Comparison of ENCODE assay signal across 8 mouse cellular contexts in the genomic region with DNA sequence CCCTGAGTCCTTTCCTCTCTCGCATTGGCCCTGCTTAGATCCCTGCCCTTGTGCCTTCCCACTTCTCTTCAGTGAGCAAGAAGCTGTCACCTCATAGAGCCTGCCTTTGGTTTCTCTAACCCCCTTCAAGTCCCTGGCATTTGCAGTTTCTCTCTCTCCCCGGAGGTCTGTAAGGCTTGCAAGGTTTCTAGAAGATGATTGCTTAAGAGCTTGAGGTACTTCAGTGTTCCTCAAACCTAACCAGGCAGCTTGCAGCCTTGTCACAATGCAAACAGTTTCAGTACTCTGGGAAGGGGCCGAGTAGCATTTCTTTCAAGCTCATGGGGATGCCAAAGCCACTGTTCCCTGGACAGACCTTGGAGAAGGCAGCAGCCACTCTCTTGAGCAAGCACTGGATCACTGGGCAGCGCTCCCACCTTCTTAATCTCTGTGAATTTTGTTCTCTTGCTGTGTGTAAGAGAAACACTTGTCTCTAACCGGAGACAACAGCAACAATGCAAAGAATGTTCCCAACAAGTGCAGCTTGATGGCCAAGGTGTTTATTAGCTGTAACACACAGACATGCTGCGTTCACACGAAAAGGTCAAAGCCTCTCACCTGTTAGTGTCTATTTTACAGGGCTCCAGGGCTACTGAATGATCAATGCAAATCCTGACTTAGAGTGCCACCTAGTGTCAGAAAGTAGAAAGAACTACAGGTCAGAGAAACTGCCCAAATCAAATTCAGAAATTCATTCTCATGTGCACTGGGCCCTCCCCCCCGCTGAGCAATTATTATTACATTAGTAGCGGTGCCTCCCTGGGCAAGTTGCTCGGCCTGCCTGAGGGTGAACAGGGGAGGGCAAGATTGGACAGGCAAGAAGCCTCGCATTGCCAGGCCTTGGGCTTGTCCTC. TPM values are rescaled to one million over a fixed set of nuclear protein-coding genes. Genes with fewer than 3 reads are reported as not detected.
DNase-seq lines count a peak whose midpoint lies in the region; ATAC-seq and TF ChIP-seq lines count a peak whose summit lies in the region.
"Had no signal": no experiment of that assay in that cellular context is flagged by ENCODE, and none has a peak within 500 bp of the region (broad histone marks: within the 10 kb centered on the region; RNA-seq: fewer than 3 reads in every experiment).

No protein-coding gene starts in this region.

- peak overlapping the region; percentile 26; the same call in 1 of the 2 replicates for H3K9ac ChIP-seq in hindbrain, embryonic 14.5 days
- H3K9ac ChIP-seq in liver, embryonic 15.5 days = no peak overlapping the region
- H3K9ac ChIP-seq: heart, embryonic 13.5 days had no signal

- peak; percentile 74; the same call in 1 of the 2 replicates for ATAC-seq in erythroblast, adult 5-6 weeks (replicated peaks; ENCODE audit: low FRiP score, poor library complexity, severe bottlenecking)
- ATAC-seq in hindbrain, embryonic 14.5 days (ENCODE audit: low FRiP score) = peak; percentile 79; the same call in 1 of the 2 replicates
- ATAC-seq in liver, embryonic 15.5 days (ENCODE audit: insufficient read depth) = no peak

- no peaks in the 10 kb centered on the region for H3K9me3 ChIP-seq in hindbrain, embryonic 14.5 days (ENCODE audit: control insufficient read depth, low read length)
- no peaks in the 10 kb centered on the region for H3K9me3 ChIP-seq in liver, embryonic 15.5 days (replicated peaks)
- H3K9me3 ChIP-seq: heart, embryonic 13.5 days had no signal

- TF ChIP-seq CTCF in thymus, adult 2 months (IDR thresholded peaks at IDR 0.05; ENCODE audit: borderline replicate concordance, control insufficient read depth, extremely low read depth, insufficient read depth, low read length, poor library complexity) = no peak
- peak; percentile 34; the same call in 1 of the 2 replicates for TF ChIP-seq CTCF in bone marrow, adult 2 months (IDR thresholded peaks at IDR 0.05; ENCODE audit: control insufficient read depth, insufficient read depth, low read length)

- DNase-seq in thymus, adult 2 months = peak; percentile 49
- DNase-seq in thymus, postnatal 36 days = no peak
- peak; percentile 90 for DNase-seq in hindbrain, embryonic 14.5 days (ENCODE audit: low spot score)
- DNase-seq in neural tube, embryonic 10.5 days (ENCODE audit: extremely low spot score, low spot score) = peak; percentile 35

- TF ChIP-seq POLR2A in thymus, adult 2 months (IDR thresholded peaks at IDR 0.05; ENCODE audit: control insufficient read depth, extremely low read depth, insufficient read depth, low read length, poor library complexity) = no peak
- no peak for TF ChIP-seq POLR2A in bone marrow, adult 2 months (IDR thresholded peaks at IDR 0.05; ENCODE audit: borderline replicate concordance, control insufficient read depth, low read depth, low read length)

- peak overlapping the region; percentile 28 for H3K4me2 ChIP-seq in hindbrain, embryonic 14.5 days (replicated peaks)
- peak overlapping the region; percentile 32; the same call in 1 of the 2 replicates for H3K4me2 ChIP-seq in liver, embryonic 15.5 days
- H3K4me2 ChIP-seq: heart, embryonic 13.5 days had no signal

- H3K27me3 ChIP-seq in thymus, adult 2 months (ENCODE audit: control insufficient read depth, insufficient read depth, low read length) = no peaks in the 10 kb centered on the region
- no peaks in the 10 kb centered on the region for H3K27me3 ChIP-seq in hindbrain, embryonic 14.5 days (ENCODE audit: control insufficient read depth, insufficient read depth, low read length)
- peaks cover 14% of the 10 kb centered on the region for H3K27me3 ChIP-seq in liver, embryonic 15.5 days

- 37% methylated on average over 11 of the region's 11 CpGs for WGBS in thymus, adult 2 months
- WGBS in bone marrow, adult 2 months = 23% methylated on average over 11 of the region's 11 CpGs
- 35% methylated on average over 11 of the region's 11 CpGs for WGBS in hindbrain, embryonic 14.5 days
- WGBS in liver, embryonic 15.5 days (ENCODE audit: insufficient replicate concordance) = 26% methylated on average over 11 of the region's 11 CpGs

- H3K27ac ChIP-seq in thymus, adult 2 months (ENCODE audit: control insufficient read depth, insufficient read depth, low read length) = no peak overlapping the region
- H3K27ac ChIP-seq in bone marrow, adult 2 months (ENCODE audit: control insufficient read depth, insufficient read depth, low read depth, low read length, poor library complexity) = no peak overlapping the region
- no peak overlapping the region for H3K27ac ChIP-seq in hindbrain, embryonic 14.5 days
- H3K27ac ChIP-seq in liver, embryonic 15.5 days (replicated peaks) = 0 out of 2 replicates have a peak overlapping the region, but pooled peaks have one; percentile 9
- H3K27ac ChIP-seq: heart, embryonic 13.5 days had no signal

- H3K36me3 ChIP-seq in thymus, adult 2 months (ENCODE audit: control insufficient read depth, insufficient read depth, low read length) = no peaks in the 10 kb centered on the region
- H3K36me3 ChIP-seq in hindbrain, embryonic 14.5 days (replicated peaks; ENCODE audit: control insufficient read depth, insufficient read depth) = no peaks in the 10 kb centered on the region
- H3K36me3 ChIP-seq in liver, embryonic 15.5 days (replicated peaks) = no peaks in the 10 kb centered on the region
- H3K36me3 ChIP-seq: heart, embryonic 13.5 days had no signal

- H3K4me1 ChIP-seq in thymus, adult 2 months (replicated peaks; ENCODE audit: control insufficient read depth, insufficient read depth, low read length) = no peaks in the 10 kb centered on the region
- H3K4me1 ChIP-seq in bone marrow, adult 2 months (ENCODE audit: control insufficient read depth, insufficient read depth, low read length) = no peaks in the 10 kb centered on the region
- 0 out of 2 replicates have a peak, but pooled peaks cover 2% of the 10 kb centered on the region for H3K4me1 ChIP-seq in hindbrain, embryonic 14.5 days (replicated peaks; ENCODE audit: control insufficient read depth, insufficient read depth, low read length)
- 0 out of 2 replicates have a peak, but pooled peaks cover 3% of the 10 kb centered on the region for H3K4me1 ChIP-seq in liver, embryonic 15.5 days (replicated peaks)
- H3K4me1 ChIP-seq: heart, embryonic 13.5 days had no signal

- H3K4me3 ChIP-seq in thymus, adult 2 months (ENCODE audit: control insufficient read depth, insufficient read depth, low read length) = no peak overlapping the region
- no peak overlapping the region for H3K4me3 ChIP-seq in bone marrow, adult 2 months (replicated peaks; ENCODE audit: control insufficient read depth, low read depth, low read length)
- H3K4me3 ChIP-seq in hindbrain, embryonic 14.5 days (replicated peaks; ENCODE audit: low read length) = no peak overlapping the region
- no peak overlapping the region for H3K4me3 ChIP-seq in liver, embryonic 15.5 days (replicated peaks)
- H3K4me3 ChIP-seq: heart, embryonic 13.5 days had no signal

RNA-seq across cellular contexts. Expression of gene Ccdc86, which starts 10.3 kb away (rescaled TPM):
- 5.8 and 8.8 TPM in 2 replicates for polyA plus RNA-seq in thymus, adult 2 months (2012; rRNA removed)
- polyA plus RNA-seq in bone marrow, adult 2 months (2011; ENCODE audit: insufficient read depth, insufficient read length, low replicate concordance, missing spikeins) = 4.4 and 5.8 TPM in 2 replicates
- total RNA-seq in erythroblast, adult 5-6 weeks (2015; ENCODE audit: low replicate concordance) = 3.1 and 9.6 TPM in 2 replicates
- total RNA-seq in erythroblast, adult 5-6 weeks (2017; ENCODE audit: low replicate concordance) = 0.28 and 1.5 TPM in 2 replicates
- 11.6 and 12.8 TPM in 2 replicates for polyA plus RNA-seq in hindbrain, embryonic 14.5 days (2014; fragmentation: Nextera tagmentation; extraction: Ambion mirVana)
- 11.6 and 13.7 TPM in 2 replicates for polyA plus RNA-seq in liver, embryonic 15.5 days (2015; fragmentation: Nextera tagmentation; extraction: Ambion mirVana)

RNA-seq across cellular contexts. Expression of gene Ms4a10, which starts 15.1 kb away (rescaled TPM):
- polyA plus RNA-seq in thymus, adult 2 months (2012; rRNA removed) = 1.8 and 2.8 TPM in 2 replicates
- not detected in 2 replicates for polyA plus RNA-seq in bone marrow, adult 2 months (2011; ENCODE audit: insufficient read depth, insufficient read length, low replicate concordance, missing spikeins)
- not detected in 2 replicates for total RNA-seq in erythroblast, adult 5-6 weeks (2015; ENCODE audit: low replicate concordance)
- not detected in 2 replicates for total RNA-seq in erythroblast, adult 5-6 weeks (2017; ENCODE audit: low replicate concordance)
- polyA plus RNA-seq in hindbrain, embryonic 14.5 days (2014; fragmentation: Nextera tagmentation; extraction: Ambion mirVana) = not detected in 2 replicates
- not detected in 2 replicates for polyA plus RNA-seq in liver, embryonic 15.5 days (2015; fragmentation: Nextera tagmentation; extraction: Ambion mirVana)

RNA-seq across cellular contexts. Expression of gene Ptgdr2, which starts 22.4 kb away (rescaled TPM):
- 0.73 and 1.0 TPM in 2 replicates for polyA plus RNA-seq in thymus, adult 2 months (2012; rRNA removed)
- polyA plus RNA-seq in bone marrow, adult 2 months (2011; ENCODE audit: insufficient read depth, insufficient read length, low replicate concordance, missing spikeins) = not detected in 2 replicates
- not detected in 2 replicates for total RNA-seq in erythroblast, adult 5-6 weeks (2015; ENCODE audit: low replicate concordance)
- not detected in 2 replicates for total RNA-seq in erythroblast, adult 5-6 weeks (2017; ENCODE audit: low replicate concordance)
- 0.23 and 0.24 TPM in 2 replicates for polyA plus RNA-seq in hindbrain, embryonic 14.5 days (2014; fragmentation: Nextera tagmentation; extraction: Ambion mirVana)
- not detected in 2 replicates for polyA plus RNA-seq in liver, embryonic 15.5 days (2015; fragmentation: Nextera tagmentation; extraction: Ambion mirVana)

RNA-seq across cellular contexts. Expression of gene Ms4a15, which starts 33.7 kb away (rescaled TPM):
- polyA plus RNA-seq in thymus, adult 2 months (2012; rRNA removed) = not detected in 2 replicates
- not detected in 2 replicates for polyA plus RNA-seq in bone marrow, adult 2 months (2011; ENCODE audit: insufficient read depth, insufficient read length, low replicate concordance, missing spikeins)
- not detected in 2 replicates for total RNA-seq in erythroblast, adult 5-6 weeks (2015; ENCODE audit: low replicate concordance)
- total RNA-seq in erythroblast, adult 5-6 weeks (2017; ENCODE audit: low replicate concordance) = 1.5 TPM in 1 of 2 replicates, not detected in the other
- polyA plus RNA-seq in hindbrain, embryonic 14.5 days (2014; fragmentation: Nextera tagmentation; extraction: Ambion mirVana) = not detected in 2 replicates
- not detected in 2 replicates for polyA plus RNA-seq in liver, embryonic 15.5 days (2015; fragmentation: Nextera tagmentation; extraction: Ambion mirVana)
- polyA plus RNA-seq: heart, embryonic 13.5 days had no signal

RNA-seq across cellular contexts. Expression of gene Zp1, which starts 38.9 kb away (rescaled TPM):
- 0.23 and 0.33 TPM in 2 replicates for polyA plus RNA-seq in thymus, adult 2 months (2012; rRNA removed)
- not detected in 2 replicates for polyA plus RNA-seq in bone marrow, adult 2 months (2011; ENCODE audit: insufficient read depth, insufficient read length, low replicate concordance, missing spikeins)
- total RNA-seq in erythroblast, adult 5-6 weeks (2015; ENCODE audit: low replicate concordance) = not detected in 2 replicates
- not detected in 2 replicates for total RNA-seq in erythroblast, adult 5-6 weeks (2017; ENCODE audit: low replicate concordance)
- 0.30 and 0.47 TPM in 2 replicates for polyA plus RNA-seq in hindbrain, embryonic 14.5 days (2014; fragmentation: Nextera tagmentation; extraction: Ambion mirVana)
- not detected in 2 replicates for polyA plus RNA-seq in liver, embryonic 15.5 days (2015; fragmentation: Nextera tagmentation; extraction: Ambion mirVana)
- polyA plus RNA-seq: heart, embryonic 13.5 days had no signal

Comparison
In these comparisons a context has a peak if more than half of its experiments do, and no peak if none do; other contexts are left out.
1. DNase-seq: peak in thymus, adult 2 months (single experiment), hindbrain, embryonic 14.5 days (single experiment) and neural tube, embryonic 10.5 days (single experiment); none in thymus, postnatal 36 days (0 of 2).